Mouse (Mus musculus): ENCODE measurements around the gene Itga5. TPM values are rescaled to one million over a fixed set of nuclear protein-coding genes. Genes with fewer than 3 reads are reported as not detected.

The Itga5 gene
- total RNA-seq, 2 experiments from 2014 or later, result 46.1 to 47.1 TPM

GRCm38 (mm10) chr15:103342415-103342814, 24.1 kb downstream of the Itga5 start:
- intact Hi-C loops (cut with DNase I), result no loop called here
- peak; percentile 69 to 81 for DNase-seq

- intact Hi-C loops (cut with DNase I), result no loop called here
- DNase-seq, result no peak
Measured at GRCm38 (mm10) chr15:103341547-103341946, 25.0 kb downstream of the Itga5 start.

- intact Hi-C loops (cut with DNase I), result no loop called here
- DNase-seq, result no peak
Measured at GRCm38 (mm10) chr15:103340786-103341185, 25.8 kb downstream of the Itga5 start.

GRCm38 (mm10) chr15:103339961-103340337, 26.6 kb downstream of the Itga5 start, which contains the start of gene Zfp385a:
Gene Zfp385a (minus strand): TSS chr15:103340093.
- intact Hi-C loops (cut with DNase I), result no loop called here
- DNase-seq, result no peak

- no peak for DNase-seq
- intact Hi-C loops (cut with DNase I), result no loop called here
Measured at GRCm38 (mm10) chr15:103339166-103339960, 27.2 kb downstream of the Itga5 start.

GRCm38 (mm10) chr15:103338829-103339165, 27.8 kb downstream of the Itga5 start:
- intact Hi-C loops (cut with DNase I), result no loop called here
- DNase-seq, result no peak

GRCm38 (mm10) chr15:103336996-103337667, 29.4 kb downstream of the Itga5 start:
- intact Hi-C loops (cut with DNase I), result no loop called here
- DNase-seq, result no peak

- intact Hi-C loops (cut with DNase I), result no loop called here
- no peak for DNase-seq
Measured at GRCm38 (mm10) chr15:103335488-103336235, 30.9 kb downstream of the Itga5 start.

- intact Hi-C loops (cut with DNase I), result no loop called here
- no peak for DNase-seq
Measured at GRCm38 (mm10) chr15:103335040-103335439, 31.5 kb downstream of the Itga5 start.

- no peak for DNase-seq
- intact Hi-C loops (cut with DNase I), result no loop called here
Measured at GRCm38 (mm10) chr15:103334194-103334593, 32.4 kb downstream of the Itga5 start.

GRCm38 (mm10) chr15:103333738-103334137, 32.8 kb downstream of the Itga5 start:
- no peak for DNase-seq
- intact Hi-C loops (cut with DNase I), result no loop called here

GRCm38 (mm10) chr15:103333081-103333615, 33.4 kb downstream of the Itga5 start:
- intact Hi-C loops (cut with DNase I), result no loop called here
- DNase-seq, result no peak

- intact Hi-C loops (cut with DNase I), result no loop called here
- DNase-seq, result peak; percentile 90 to 94
Measured at GRCm38 (mm10) chr15:103323455-103324247, 42.9 kb downstream of the Itga5 start.

GRCm38 (mm10) chr15:103323070-103323454, 43.5 kb downstream of the Itga5 start:
- intact Hi-C loops (cut with DNase I), result no loop called here
- DNase-seq, result peak in 1 of 2 experiments; percentile 59

GRCm38 (mm10) chr15:103322396-103322795, 44.2 kb downstream of the Itga5 start:
- DNase-seq, result no peak
- intact Hi-C loops (cut with DNase I), result no loop called here

- no peak for DNase-seq
- intact Hi-C loops (cut with DNase I), result no loop called here
Measured at GRCm38 (mm10) chr15:103321076-103321475, 45.5 kb downstream of the Itga5 start.

GRCm38 (mm10) chr15:103318201-103318816, 48.3 kb downstream of the Itga5 start:
- intact Hi-C loops (cut with DNase I), result loop anchor here (5.0 kb wide), 1 partner anchor 331 kb away; no protein-coding TSS in a partner anchor
- DNase-seq, result peak in 1 of 2 experiments; percentile 60

- intact Hi-C loops (cut with DNase I), result loop anchor here (5.0 kb wide), 1 partner anchor 330 kb away; no protein-coding TSS in a partner anchor
Measured at GRCm38 (mm10) chr15:103317731-103318130, 48.8 kb downstream of the Itga5 start.

GRCm38 (mm10) chr15:103317120-103317519, 49.4 kb downstream of the Itga5 start:
- DNase-seq, result no peak
- intact Hi-C loops (cut with DNase I), result loop anchor here (5.0 kb wide), 1 partner anchor 330 kb away; no protein-coding TSS in a partner anchor

More at GRCm38 (mm10) chr15:103317731-103318130, 48.8 kb downstream of the Itga5 start:
- DNase-seq, result no peak
